Mouse (Mus musculus) adrenal gland, postnatal 36 days (tissue): ENCODE results near the gene Ppp1r15a. TPM values are rescaled to one million over a fixed set of nuclear protein-coding genes. Genes with fewer than 3 reads are reported as not detected.

Experiments
- DNase-seq, 2 experiments: peaks; one replicate each; pipeline ENCODE4 v3.0.0; 2021; ENCODE audit warnings: mixed read lengths in 1 of 2
- long read RNA-seq, 2 experiments: library from polyadenylated mRNA; stranded (forward); transcript quantifications; one replicate each; pipeline ENCODE4 v2.0.0; 2021; ENCODE audit warnings: borderline sequencing depth in 2 of 2
- total RNA-seq, 2 experiments: library from RNA; stranded (reverse); gene quantifications; 2 replicates each; pipeline ENCODE4 v1.2.3; 2021

The Ppp1r15a gene
- total RNA-seq = 10 to 100 TPM; 45.7 to 68.4 TPM
- long read RNA-seq, experiment 1, transcript Ppp1r15a-201 (3 exons, 2,333 nt) = major isoform, 26 of 36 reads
- long read RNA-seq, experiment 1, partial matches to known transcripts = 4 of 36 reads
- long read RNA-seq, experiment 1, other reads (novel, unspliced or antisense) = 3 of 36 reads
- long read RNA-seq, experiment 2, transcript Ppp1r15a-201 (3 exons, 2,333 nt) = major isoform, 22 of 27 reads
- long read RNA-seq, experiment 2, partial matches to known transcripts = 1 of 27 reads
- long read RNA-seq, experiment 2, other reads (novel, unspliced or antisense) = 1 of 27 reads

DNA sequence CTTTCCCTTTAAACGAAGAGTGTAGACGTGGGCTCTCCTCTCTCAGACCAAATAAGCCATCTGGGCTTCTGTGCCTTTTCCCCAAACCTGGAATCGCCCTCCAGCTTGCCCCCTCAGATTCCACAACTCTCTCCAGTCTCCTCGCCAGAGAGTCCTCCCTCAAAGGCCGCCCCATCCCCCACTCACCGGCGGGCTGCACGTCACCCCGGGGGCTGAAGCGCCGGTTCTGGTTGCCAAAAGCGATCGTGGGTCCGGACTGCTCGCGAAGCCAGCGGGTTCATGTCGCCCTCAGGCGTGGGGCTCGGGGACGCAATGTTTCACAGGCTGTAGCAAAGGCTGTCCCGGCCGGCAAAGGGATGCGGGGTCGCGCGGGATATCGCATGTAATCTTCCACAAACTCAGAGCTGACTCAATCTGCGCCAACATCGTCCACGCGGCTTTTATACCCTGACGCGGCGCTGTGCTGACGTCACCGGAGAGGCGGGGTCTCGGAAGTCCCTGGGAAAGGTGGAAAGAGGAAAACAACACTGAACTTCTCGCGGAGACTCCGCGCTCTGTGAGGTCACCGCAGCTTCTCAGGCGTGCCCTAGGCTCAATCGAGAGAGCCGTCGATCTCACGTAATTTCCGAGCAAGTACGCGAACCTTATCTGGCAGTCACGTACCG lies at the start of gene Ppp1r15a, which contains the start of gene Plekha4:
Ppp1r15a (minus strand) TSS at position 460 of the 665 bp plus-strand sequence.
Plekha4 (plus strand) TSS at position 522 of the 665 bp plus-strand sequence.
- peak; percentile 95 to 96 for DNase-seq

DNA sequence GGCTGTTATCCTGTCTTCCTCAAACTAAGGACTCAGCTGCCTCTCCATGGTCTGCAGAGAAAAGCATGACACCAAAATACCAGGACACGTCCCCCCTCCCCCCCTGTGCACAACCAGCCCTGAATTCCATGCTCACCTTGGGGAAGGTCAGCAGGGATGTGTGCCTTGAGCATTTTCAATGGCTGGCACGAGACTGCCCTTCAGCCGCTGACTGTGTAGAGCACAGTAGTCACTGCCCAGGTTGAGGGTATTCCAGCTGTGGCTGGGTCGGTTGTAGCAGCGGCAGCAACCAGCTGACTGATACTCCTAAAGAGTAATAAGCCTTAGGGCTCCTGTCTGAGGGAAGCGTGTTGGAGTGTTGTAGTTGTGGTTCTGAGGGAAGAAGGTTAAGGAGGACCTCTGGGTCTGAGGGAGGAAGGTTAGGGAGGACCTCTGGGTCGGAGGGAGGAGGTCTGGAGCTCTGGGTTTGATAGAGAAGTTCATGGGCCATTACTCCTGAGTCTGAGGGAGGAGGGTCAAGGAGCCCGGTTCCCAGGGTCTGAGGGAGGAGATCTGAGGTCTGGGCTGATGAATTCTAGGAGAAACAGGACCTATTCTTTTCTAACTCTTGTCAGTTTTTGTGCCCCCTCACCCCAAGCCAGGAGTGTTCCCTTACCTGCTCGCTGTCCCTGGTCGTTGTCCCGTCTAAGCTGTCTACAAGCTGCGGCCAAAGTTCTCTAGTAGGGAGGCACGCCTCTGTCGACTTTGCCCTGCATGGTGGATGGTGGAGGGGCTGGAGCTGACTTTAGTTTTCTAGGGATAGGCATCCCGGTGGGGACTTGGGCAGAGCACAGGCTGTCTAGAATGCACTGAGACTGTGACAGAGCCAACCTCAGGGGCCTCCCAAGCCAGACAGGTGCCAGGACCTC lies 48.7 kb upstream of the Ppp1r15a start:
- no peak for DNase-seq

DNA sequence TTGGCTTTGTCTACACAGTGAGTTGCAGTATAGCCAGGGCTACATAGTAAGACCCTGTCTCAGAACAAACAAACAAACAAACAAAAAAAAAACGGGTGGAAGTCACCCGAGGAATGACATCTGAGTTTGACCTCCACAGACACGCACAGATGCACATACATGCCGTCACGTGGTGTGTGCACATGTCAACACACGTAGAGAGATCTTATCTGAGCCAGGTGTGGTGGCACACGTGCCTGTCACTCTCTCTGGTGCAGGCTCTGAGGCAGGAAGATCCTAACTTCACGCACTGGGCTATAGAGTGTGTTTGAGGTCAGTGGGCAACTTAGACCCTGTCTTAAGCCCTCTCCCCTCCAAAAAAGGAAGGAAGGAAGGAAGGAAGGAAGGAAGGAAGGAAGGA lies 47.9 kb upstream of the Ppp1r15a start:
- no peak for DNase-seq

DNA sequence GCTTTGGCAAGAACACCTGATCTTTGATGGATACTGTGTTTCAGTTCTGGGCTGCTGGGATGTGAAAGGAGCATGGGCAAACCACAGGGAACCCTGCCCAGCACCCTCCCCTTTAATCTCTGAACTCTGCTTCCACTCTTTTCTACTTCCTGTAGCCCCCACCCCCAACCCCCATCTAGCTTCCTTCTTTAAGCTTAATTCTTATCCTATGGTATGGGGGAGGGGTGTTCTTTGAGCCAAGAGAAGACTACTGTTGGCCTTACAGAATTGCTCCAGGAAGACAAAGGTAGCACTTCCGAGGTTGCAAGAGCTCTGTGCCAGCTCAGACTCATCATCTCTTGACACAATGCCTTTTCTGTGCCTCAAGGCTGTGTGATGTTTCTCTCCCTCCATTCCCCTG lies 45.9 kb upstream of the Ppp1r15a start:
- no peak for DNase-seq

DNA sequence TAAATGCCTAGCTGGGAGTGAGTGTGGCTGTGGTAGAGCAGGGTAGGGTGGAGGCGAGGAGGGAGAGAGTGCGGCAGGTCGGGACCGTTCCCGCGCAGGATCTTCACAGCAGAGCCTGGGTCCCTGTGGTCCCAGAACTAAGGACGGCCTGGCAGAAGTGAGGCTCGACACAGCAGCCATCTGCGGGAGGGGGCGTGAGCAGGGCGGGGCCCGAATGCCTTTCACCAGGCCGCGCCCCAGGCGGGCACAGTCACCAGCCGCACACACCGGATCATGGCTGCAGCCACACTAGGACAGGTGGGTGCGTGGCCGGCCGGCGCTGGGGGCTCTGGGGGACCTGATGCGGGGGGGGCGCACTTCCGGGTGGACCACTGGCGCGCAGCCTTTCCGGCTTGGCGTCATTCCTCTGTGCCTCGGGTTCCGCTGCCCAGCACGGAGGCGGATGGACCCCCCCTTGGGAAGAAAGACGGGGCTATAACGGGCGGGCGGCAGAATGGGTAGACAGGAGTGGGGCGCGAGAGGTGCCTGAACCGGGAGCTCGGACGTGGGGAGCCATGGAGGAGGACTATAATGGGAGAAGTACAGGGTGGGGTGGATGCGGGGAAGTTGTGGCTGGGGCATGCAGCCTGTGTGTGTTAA lies 44.2 kb upstream of the Ppp1r15a start, which contains the start of gene Bcat2:
Bcat2 (plus strand) TSS at position 51 of the 639 bp plus-strand sequence.
- DNase-seq = peak; percentile 90 to 92

DNA sequence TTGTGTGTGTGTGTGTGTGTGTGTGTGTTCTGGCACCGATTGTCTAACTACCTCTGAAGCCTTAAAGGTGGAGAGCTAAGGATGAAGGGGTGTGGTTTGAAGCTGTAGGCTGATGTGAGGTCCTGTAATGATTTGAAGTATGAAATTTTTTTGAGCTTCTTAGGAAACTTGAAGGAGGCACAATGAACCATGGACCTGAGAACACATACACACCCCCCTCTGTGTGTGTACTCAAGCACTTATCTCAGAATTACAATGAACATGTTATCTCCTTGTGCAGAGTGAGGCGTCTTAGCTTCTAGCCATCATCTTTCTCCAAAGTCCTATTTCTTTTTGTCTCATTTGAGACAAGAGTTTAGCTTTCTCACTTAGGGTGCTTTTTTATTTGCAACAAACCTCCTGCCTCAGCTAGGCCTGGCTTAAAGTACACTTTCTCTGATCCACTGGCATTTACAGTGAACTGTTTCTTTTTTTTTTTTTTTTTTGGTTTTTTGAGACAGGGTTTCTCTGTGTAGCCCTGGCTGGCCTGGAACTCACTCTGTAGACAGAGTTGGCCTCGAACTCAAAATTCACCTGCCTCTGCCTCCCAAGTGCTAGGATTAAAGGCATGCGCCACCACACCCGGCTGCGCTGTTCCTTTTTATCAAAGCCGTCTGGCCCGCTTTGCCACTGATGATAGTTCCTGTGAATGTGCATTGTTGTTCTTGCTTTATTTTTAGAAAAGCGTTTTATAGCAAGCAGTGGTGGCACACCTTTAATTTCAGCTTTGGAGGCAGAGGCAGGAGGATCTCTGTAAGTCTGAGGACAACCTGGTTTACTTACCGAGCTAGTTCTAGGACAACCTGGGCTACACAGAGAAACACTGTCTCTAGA lies 42.8 kb upstream of the Ppp1r15a start:
- no peak for DNase-seq

DNA sequence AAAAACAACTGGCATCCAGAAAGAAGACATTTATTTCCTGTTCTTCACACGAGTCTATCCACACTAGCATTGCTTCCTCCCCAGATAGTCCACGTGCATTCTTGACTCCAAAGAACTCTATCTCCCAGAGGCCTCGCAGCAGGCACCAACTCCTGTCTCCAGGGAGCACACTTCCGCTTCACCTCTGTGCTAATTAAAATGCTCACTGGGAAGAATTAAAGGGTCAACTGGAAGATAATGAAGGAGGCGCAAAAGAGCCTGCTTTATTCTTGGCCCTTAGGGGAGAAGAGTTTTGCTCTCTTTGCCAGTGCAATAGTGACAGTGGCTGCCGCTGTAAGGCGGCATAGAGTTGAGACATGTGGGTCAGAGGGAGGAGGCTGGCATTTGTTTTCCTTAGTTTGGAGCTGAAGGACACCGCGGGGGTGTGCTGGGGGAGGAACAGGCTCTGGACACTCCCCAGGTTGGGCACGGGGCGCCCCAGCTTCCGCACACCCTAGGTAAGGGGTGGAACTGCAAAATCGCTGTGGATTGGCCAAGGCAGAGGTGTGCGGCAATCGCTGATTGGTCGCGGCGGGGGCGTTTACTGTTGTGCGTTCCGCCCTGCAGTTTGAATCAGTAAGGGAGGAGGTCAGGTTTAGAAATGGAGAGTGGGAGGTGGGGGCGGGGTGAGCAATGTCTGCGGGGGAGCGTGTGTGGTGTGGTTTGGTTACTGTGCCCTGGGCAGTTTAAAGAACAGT lies 41.9 kb upstream of the Ppp1r15a start:
- DNase-seq = peak; percentile 96 to 97

DNA sequence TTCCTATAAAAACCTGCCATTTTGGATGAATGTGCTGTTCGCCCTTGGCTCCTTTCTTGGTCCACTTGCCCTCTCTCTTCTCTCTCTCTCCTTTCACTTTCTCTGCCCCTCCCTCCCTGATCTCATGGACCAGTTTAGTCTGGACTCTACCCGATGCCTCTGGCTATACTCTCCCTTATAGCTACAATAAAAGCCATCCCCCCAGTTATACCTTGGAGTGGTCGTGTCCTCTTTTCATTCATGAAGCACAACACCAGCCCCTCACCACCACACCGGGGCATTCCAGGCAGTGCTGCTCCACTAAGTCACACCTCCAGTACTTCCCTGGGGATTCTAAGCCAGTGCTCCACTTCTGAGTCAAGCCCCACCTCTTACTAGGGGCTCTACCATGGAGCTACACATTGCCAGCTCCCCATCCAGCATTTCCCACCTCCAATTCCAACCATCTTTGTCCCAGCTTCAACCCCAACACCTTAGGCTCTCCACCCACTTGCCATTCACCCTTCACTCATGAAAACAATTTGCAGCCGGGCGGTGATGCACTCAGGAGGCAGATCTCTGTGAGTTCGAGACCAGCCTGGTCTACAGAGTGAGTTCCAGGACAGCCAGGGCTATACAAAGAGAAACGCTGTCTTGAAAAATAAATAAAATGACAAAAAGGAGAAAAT lies 41.2 kb upstream of the Ppp1r15a start:
- DNase-seq = no peak

DNA sequence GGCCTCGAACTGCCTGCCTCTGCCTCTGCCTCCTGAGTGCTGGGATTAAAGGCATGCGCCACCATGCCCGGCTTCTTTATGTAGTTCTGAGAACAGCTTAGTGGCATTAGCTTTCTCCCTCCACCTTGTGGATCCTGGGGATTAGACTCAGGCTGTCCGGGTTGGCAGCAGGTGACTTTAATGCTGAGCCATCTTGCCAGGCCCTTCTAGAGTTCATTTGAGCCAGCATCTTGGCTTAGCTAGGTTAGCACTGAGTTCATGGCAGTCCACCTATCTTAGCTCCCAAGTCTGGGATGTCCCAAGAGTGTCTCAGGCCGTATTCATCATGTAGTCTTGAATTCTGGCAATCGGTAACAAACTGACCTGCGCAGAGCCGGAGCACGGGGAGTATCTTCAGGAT lies 39.4 kb upstream of the Ppp1r15a start:
- DNase-seq = no peak

DNA sequence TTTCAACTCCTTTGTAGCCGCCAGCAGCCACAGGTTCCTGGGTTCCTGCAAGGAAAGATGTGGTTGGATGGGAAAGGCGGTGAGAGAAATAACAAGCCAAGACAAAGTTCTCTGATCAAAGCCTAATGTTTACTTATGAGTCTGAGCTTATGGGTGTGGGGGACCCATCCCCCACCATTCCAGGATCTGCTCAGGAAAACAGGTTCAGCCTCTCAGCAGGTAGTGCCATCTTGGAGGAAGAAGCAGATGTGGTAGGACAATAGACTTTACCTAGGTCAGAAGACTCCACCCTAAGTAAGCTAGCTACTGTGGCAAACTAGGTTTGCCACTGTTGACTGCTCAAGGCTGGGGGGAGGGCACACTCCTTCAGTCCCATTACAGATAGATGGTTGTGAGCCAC lies 38.7 kb upstream of the Ppp1r15a start:
- DNase-seq = no peak

DNA sequence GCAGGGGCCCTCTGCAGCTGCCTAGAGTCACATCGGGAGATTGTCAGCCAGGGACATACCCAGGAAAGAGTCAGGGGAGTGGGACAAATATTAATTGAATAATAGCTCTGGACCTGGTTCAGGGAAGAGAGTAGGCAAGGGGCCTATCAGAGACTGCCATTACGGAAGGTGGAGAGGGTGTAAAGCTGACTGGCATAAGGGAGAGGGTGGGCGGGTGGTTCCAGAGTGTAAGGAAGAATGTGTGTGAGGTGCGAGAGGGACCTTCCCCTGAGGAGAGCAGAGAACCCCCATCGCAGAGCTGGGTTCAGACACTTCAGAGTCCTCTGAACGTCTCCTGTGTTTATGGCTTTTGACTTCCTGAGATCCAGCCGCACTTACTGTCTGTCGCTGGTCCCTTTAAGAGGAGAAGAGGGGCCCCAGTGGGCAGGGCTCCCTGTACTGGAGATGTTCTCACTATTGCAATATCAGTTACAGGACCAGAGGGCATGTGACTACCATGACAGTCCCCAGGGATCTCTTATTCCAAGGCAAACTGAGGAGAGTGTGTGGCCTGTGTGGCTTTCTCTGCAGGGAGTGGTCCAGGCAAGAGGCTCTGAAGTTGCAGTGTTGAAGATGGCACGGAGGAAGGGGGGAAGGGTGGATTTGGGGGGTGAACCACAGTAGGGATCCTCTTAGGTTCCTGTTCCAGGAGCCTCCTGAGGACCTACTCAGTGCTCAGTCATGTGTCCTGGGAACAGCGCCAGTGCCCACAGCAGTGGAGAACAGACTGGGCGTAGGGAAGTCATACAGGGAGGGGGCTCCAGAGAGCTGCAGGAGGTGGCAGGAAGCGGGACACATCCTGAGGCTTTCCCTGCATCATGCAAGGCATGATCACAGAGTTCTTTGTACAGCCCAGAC lies 35.8 kb upstream of the Ppp1r15a start:
- peak in 1 of 2 experiments; percentile 38 for DNase-seq

DNA sequence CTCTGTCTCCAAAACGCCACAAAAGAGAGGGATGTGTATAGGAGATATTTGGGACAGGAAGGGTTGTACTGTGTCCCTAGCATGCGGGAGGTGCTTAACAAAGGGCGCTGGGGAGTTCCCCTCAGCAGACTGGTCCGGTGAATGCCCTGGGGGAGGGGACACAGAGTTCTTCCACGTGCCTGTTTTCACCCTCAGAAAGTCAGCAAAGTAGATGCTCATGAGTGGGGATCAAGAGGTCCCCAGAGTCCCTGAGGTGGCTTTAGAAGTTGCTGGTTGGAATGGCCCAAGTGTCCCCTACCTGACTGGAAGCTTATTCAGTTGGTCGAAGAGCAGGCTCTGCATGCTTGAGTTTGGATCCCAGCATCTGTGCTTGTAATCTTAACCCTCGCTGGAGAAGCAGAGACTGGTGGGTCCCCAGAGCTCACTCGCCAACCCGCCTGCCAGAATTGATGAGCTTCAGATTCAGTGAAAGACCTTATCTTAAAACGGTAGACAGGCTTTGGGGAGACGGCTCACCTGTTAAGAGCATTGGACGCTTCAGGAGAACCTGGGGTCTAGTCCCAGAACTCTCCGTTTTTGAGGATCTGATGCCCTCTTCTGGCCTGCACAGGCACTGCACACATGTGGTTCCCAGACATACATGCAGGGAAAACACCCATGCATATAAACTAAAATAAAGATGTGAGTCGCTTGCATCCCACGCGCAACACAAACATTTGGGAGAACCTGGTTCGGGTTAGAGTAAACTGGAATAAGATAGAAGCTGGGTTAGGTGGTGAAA lies 35.0 kb upstream of the Ppp1r15a start:
- DNase-seq = peak; percentile 78 to 79

DNA sequence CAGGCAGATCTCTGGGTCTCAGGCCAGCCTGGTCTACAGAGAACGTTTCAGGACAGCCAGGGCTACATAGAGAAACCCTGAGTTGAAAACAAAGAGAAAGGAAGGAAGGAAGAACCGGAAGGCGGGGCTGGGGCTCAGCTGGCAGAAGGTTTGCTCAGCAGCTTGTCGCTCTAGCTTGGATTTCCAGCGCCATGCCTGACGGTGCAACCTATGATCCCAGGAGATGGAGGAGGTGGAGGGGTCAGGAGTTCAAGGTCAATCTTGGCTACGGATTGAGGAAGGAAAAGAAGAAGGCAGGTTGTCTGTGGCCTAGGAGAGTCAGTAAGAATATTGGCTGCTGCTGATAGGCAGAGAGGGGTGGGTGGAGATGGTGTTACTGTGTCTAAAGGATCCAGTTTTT lies 34.2 kb upstream of the Ppp1r15a start:
- no peak for DNase-seq

DNA sequence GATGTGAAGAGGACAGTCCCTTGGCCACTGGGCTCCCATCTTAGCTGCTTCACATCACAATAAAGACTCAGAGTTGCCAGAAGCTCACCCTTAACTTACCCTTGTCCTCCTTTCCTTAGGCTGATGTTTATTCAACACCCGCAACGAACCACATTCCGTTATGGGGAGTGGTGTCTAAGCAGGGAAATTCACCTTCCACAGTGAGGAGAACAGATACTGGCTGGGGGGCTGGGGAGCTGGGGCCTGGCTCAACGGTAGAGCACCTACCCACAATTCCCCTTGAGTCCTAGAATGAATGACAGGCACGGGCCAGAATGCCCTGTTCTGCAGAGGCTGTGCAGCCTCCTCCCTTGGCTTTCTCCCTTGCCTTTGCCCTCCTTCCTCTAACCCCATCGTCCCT lies 32.8 kb upstream of the Ppp1r15a start:
- no peak for DNase-seq

DNA sequence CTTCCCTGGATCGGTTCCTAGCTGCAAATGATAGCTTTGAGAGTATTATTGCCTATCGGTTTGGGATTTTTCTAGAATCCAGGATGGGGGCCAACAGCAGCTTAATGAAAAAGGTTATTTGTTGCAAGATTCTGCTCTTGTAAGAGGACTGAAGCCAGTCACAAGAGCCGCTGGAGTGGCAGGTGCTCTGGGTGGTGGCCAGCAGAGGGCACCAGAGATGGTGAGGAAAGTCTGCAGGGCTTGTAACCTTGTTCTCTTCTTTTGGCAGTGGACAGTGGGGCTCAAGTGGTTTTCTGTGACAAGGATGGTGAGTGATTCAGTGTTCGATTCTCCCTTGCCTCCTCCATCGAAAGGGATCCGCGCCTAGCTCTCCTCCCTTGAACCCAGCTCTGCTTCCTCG lies 29.7 kb upstream of the Ppp1r15a start:
- peak; percentile 89 to 92 for DNase-seq

DNA sequence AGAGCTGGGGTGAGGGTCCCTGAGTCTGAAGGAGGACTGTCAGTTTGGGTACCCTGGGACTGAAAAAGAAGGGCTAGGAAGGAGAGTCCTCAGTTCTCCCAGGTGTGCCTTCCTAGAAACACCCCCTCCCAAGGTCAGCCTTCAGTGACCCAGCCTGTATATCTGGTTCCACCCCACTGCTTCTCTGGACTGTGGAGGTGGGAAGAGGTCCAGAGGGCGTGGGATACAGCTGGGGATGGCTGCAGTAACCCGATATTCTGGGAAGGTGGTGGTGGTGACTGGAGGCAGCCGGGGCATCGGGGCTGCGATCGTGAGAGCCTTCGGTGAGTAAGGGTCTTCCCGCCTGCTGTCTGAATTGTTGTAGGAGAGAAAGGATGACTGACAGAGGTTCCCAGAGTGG lies 28.7 kb upstream of the Ppp1r15a start, which contains the start of gene Hsd17b14:
Hsd17b14 (plus strand) TSS at position 150 of the 400 bp plus-strand sequence.
- DNase-seq = no peak

DNA sequence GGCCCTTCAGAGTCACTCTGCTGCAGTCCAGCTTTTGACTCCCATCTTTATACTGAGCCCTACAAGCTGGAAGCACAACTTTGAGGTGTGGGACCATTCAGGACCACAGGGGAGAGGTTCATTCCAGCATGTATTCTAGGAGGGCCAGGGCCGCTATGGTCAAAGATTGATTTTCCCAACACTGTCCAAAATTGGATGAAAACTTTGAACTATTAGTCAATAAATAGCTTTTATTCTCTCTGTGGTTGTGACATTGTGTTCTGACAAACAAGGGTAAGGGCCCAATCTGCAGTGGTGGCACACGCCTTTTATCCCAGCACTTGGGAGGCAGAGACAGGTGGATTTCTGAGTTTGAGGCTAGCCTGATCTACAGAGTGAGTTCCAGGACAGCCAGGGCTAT lies 27.9 kb upstream of the Ppp1r15a start:
- no peak for DNase-seq

DNA sequence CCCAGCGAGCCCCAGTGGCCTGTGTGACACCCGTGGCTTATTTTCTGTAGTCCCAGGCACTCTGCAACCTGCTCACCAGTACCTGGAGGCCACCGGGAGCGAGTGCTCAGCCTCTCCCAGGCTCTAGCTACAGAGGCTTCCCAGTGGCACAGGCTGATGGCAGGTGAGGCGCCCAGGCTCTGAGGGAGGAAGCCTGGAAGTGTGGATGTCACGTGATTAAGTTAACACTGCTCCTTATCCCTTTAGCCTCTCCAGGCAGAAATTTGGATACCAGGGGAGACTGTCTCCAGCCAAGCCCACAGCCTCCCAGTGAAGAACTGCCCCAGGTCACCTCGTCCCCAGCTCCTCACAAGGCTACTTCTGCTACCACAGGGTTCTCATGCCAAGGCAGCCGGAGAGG lies 27.5 kb upstream of the Ppp1r15a start:
- DNase-seq = no peak
